Mouse (Mus musculus) lung, embryonic 16.5 days (tissue): Measurements from ENCODE around the gene Rgl2. TPM values are rescaled to one million over a fixed set of nuclear protein-coding genes. Genes with fewer than 3 reads are reported as not detected.
A peak's percentile ranks its signal among the peaks of the same experiment; 100 is the strongest.

ENCODE experiments used
- ATAC-seq: fragments of 200-750 bp; cut with Nextera tagmentation; 2 replicates; pipeline ENCODE4 v1.8.0; 2017; ENCODE audit warnings: low read depth, mild to moderate bottlenecking, moderate library complexity
- H3K27ac ChIP-seq: fragments of 300-500 bp; sonication (generic); 2 replicates; pipeline ENCODE4 v1.5.1; 2014; ENCODE audit warnings: mild to moderate bottlenecking, control low read depth, low read length
- H3K27me3 ChIP-seq: fragments of 300-500 bp; sonication (generic); 2 replicates; pipeline ENCODE4 v1.6.1; 2014; ENCODE audit warnings: low read depth, low read length, mixed read lengths; ENCODE audit not compliant: control insufficient read depth, insufficient read depth
- H3K36me3 ChIP-seq: fragments of 300-500 bp; sonication (generic); 2 replicates; pipeline ENCODE4 v1.6.1; 2014; ENCODE audit warnings: low read length; ENCODE audit not compliant: control insufficient read depth, insufficient read depth
- H3K4me1 ChIP-seq: fragments of 300-500 bp; sonication (generic); replicated peaks from 2 replicates; pipeline ENCODE4 v1.6.1; 2014; ENCODE audit warnings: low read length, mixed read lengths; ENCODE audit not compliant: control insufficient read depth, insufficient read depth
- H3K4me2 ChIP-seq: fragments of 300-500 bp; sonication (generic); 2 replicates; pipeline ENCODE4 v1.6.1; 2014; ENCODE audit warnings: low read depth, low read length, control low read depth
- H3K4me3 ChIP-seq: fragments of 300-500 bp; sonication (generic); 2 replicates; pipeline ENCODE4 v1.5.1; 2014; ENCODE audit warnings: mild to moderate bottlenecking, low read length, control low read depth
- H3K9ac ChIP-seq: fragments of 300-500 bp; sonication (generic); 2 replicates; pipeline ENCODE4 v1.6.1; 2014; ENCODE audit warnings: low read length, control low read depth
- H3K9me3 ChIP-seq: fragments of 300-500 bp; sonication (generic); 2 replicates; pipeline ENCODE4 v1.6.1; 2016; ENCODE audit warnings: low read length; ENCODE audit not compliant: control insufficient read depth
- WGBS: fragments of 180-500 bp; shearing (Covaris S2); extraction: QIAGEN DNeasy Blood & Tissue Kit; methylation state at CpG from one replicate; pipeline ENCODE4 v1.1.7; 2014; 5-methylcytosine and 5-hydroxymethylcytosine counted together
- polyA plus RNA-seq: library from polyadenylated mRNA; unstranded; fragments of >200 nt; fragmentation: Nextera tagmentation; extraction: Ambion mirVana; gene quantifications from 2 replicates; pipeline ENCODE4 v1.2.1, GENCODE M21; 2015

The Rgl2 gene
- polyA plus RNA-seq, 1 experiment from 2014 or later = 49.5 TPM

GRCm38 (mm10) chr17:33913264-33913663 lies 16.1 kb upstream of the Rgl2 start:
- no peaks in the 10 kb centered on the region for H3K9me3 ChIP-seq
- no peak overlapping the region for H3K4me2 ChIP-seq
- H3K27ac ChIP-seq = no peak overlapping the region
- no peaks in the 10 kb centered on the region for H3K27me3 ChIP-seq
- no peak overlapping the region for H3K4me3 ChIP-seq
- H3K4me1 ChIP-seq = peaks cover 20% of the 10 kb centered on the region
- H3K36me3 ChIP-seq = peaks cover 39% of the 10 kb centered on the region
- WGBS = 88% methylated on average over 10 of the region's 10 CpGs
- ATAC-seq = no peak
- no peak overlapping the region for H3K9ac ChIP-seq

GRCm38 (mm10) chr17:33913905-33914304 lies 15.4 kb upstream of the Rgl2 start:
- Histone ChIP-seq H3K9me3 (no peaks in the 10 kb centered on the region), H3K4me1 (peaks cover 26% of the 10 kb centered on the region), H3K4me3 (no peak overlapping the region), H3K27me3 (no peaks in the 10 kb centered on the region), H3K36me3 (peaks cover 39% of the 10 kb centered on the region), H3K9ac (no peak overlapping the region), H3K4me2 (no peak overlapping the region), H3K27ac (no peak overlapping the region)
- no peak for ATAC-seq
- 93% methylated on average over 8 of the region's 8 CpGs for WGBS

- Histone ChIP-seq H3K4me2 (peak overlapping the region; percentile 73), H3K4me3 (no peak overlapping the region; the same call in 1 of the 2 replicates), H3K36me3 (peaks cover 39% of the 10 kb centered on the region), H3K9ac (no peak overlapping the region), H3K27ac (0 out of 2 replicates have a peak overlapping the region, but pooled peaks have one; percentile 42), H3K9me3 (no peaks in the 10 kb centered on the region), H3K27me3 (no peaks in the 10 kb centered on the region), H3K4me1 (peaks cover 30% of the 10 kb centered on the region)
- no peak for ATAC-seq
- 72% methylated on average over 13 of the region's 13 CpGs for WGBS
Observed at GRCm38 (mm10) chr17:33914969-33915391, 14.4 kb upstream of the Rgl2 start.

GRCm38 (mm10) chr17:33915671-33916250 lies 13.6 kb upstream of the Rgl2 start, which contains the start of the genes Tapbp and Zbtb22:
Gene Tapbp (plus strand): TSS chr17:33915899.
Gene Zbtb22 (plus strand): TSS chr17:33915904.
- 1% methylated on average over 31 of the region's 34 CpGs for WGBS
- Histone ChIP-seq H3K4me3 (peak within 1 kb of the TSS; percentile 65), H3K9me3 (no peaks in the 10 kb centered on the region), H3K27ac (peak within 1 kb of the TSS; percentile 85), H3K36me3 (peaks cover 39% of the 10 kb centered on the region), H3K4me2 (peak within 1 kb of the TSS; percentile 73), H3K4me1 (peaks cover 24% of the 10 kb centered on the region), H3K9ac (peak within 1 kb of the TSS; percentile 70), H3K27me3 (no peaks in the 10 kb centered on the region)
- ATAC-seq = peak; percentile 92

- H3K4me1 ChIP-seq = peaks cover 24% of the 10 kb centered on the region
- WGBS = 1% methylated on average over 20 of the region's 20 CpGs
- H3K4me2 ChIP-seq = peak overlapping the region; percentile 73
- H3K27ac ChIP-seq = peak overlapping the region; percentile 85
- no peaks in the 10 kb centered on the region for H3K27me3 ChIP-seq
- H3K36me3 ChIP-seq = peaks cover 36% of the 10 kb centered on the region
- peak overlapping the region; percentile 65 for H3K4me3 ChIP-seq
- H3K9me3 ChIP-seq = no peaks in the 10 kb centered on the region
- peak overlapping the region; percentile 70 for H3K9ac ChIP-seq
- peak; percentile 17 for ATAC-seq
Observed at GRCm38 (mm10) chr17:33916294-33916693, 13.0 kb upstream of the Rgl2 start.

GRCm38 (mm10) chr17:33916847-33917655 lies 12.3 kb upstream of the Rgl2 start:
- WGBS = 67% methylated on average over 31 of the region's 31 CpGs
- H3K9me3 ChIP-seq = no peaks in the 10 kb centered on the region
- H3K4me2 ChIP-seq = peak overlapping the region; percentile 73
- H3K9ac ChIP-seq = peak overlapping the region; percentile 70
- H3K36me3 ChIP-seq = peaks cover 28% of the 10 kb centered on the region
- peaks cover 24% of the 10 kb centered on the region for H3K4me1 ChIP-seq
- no peak overlapping the region for H3K27ac ChIP-seq
- no peaks in the 10 kb centered on the region for H3K27me3 ChIP-seq
- ATAC-seq = no peak
- H3K4me3 ChIP-seq = peak overlapping the region; percentile 65

- Histone ChIP-seq H3K27ac (no peak overlapping the region), H3K4me3 (no peak overlapping the region), H3K4me2 (no peak overlapping the region), H3K27me3 (no peaks in the 10 kb centered on the region), H3K9me3 (no peaks in the 10 kb centered on the region), H3K9ac (no peak overlapping the region), H3K36me3 (peaks cover 25% of the 10 kb centered on the region), H3K4me1 (peaks cover 24% of the 10 kb centered on the region)
- ATAC-seq = no peak
- WGBS = 82% methylated on average over 18 of the region's 18 CpGs
Observed at GRCm38 (mm10) chr17:33917656-33918292, 11.6 kb upstream of the Rgl2 start.

- peaks cover 19% of the 10 kb centered on the region for H3K36me3 ChIP-seq
- H3K4me3 ChIP-seq = peak overlapping the region; percentile 84
- 56% methylated on average over 37 of the region's 37 CpGs for WGBS
- H3K9ac ChIP-seq = peak overlapping the region; percentile 88
- ATAC-seq = no peak
- peak overlapping the region; percentile 88 for H3K27ac ChIP-seq
- H3K27me3 ChIP-seq = no peaks in the 10 kb centered on the region
- H3K9me3 ChIP-seq = no peaks in the 10 kb centered on the region
- peak overlapping the region; percentile 98 for H3K4me2 ChIP-seq
- peaks cover 24% of the 10 kb centered on the region for H3K4me1 ChIP-seq
Observed at GRCm38 (mm10) chr17:33918293-33919203, 10.8 kb upstream of the Rgl2 start.
